Mouse (Mus musculus): ENCODE measurements around the gene Fryl.

GRCm38 (mm10) chr5:73274941-73275340 lies 18.5 kb upstream of the Fryl start:
- TF ChIP-seq CTCF (IDR thresholded peaks at IDR 0.05; ENCODE audit: borderline replicate concordance, control insufficient read depth, extremely low read depth, insufficient read depth, low read length, poor library complexity) (no peak), POLR2A (IDR thresholded peaks at IDR 0.05; ENCODE audit: control insufficient read depth, extremely low read depth, insufficient read depth, low read length, poor library complexity) (no peak)
